Mouse (Mus musculus) right cerebral cortex, postnatal 14 days (tissue): ENCODE measurements at regions not wholly inside any gene's neighbourhood (a gene's known extent, or its start where the extent isn't known, plus 50 kb on each side); places are given as distances from the start of the nearest gene placed in this dataset.
A peak's percentile ranks its signal among the peaks of the same experiment; 100 is the strongest.

Experiments used
- DNase-seq: peaks from one replicate; pipeline ENCODE4 v3.0.0; 2022

- DNase-seq = no peak
Measured at GRCm38 (mm10) chr11:24342176-24342575, 264.3 kb downstream of the Bcl11a start.

GRCm38 (mm10) chr11:24342732-24343131 is 264.9 kb downstream of the Bcl11a start:
- DNase-seq = no peak

- DNase-seq = no peak
Measured at GRCm38 (mm10) chr11:24347225-24347624, 269.4 kb downstream of the Bcl11a start.

- DNase-seq = no peak
Measured at GRCm38 (mm10) chr11:24348741-24349140, 270.9 kb downstream of the Bcl11a start.

- no peak for DNase-seq
Measured at GRCm38 (mm10) chr11:24349967-24350643, 272.2 kb downstream of the Bcl11a start.

GRCm38 (mm10) chr11:24350839-24351238 is 273.0 kb downstream of the Bcl11a start:
- no peak for DNase-seq

GRCm38 (mm10) chr11:24352071-24352470 is 274.2 kb downstream of the Bcl11a start:
- no peak for DNase-seq

- no peak for DNase-seq
Measured at GRCm38 (mm10) chr11:24353056-24353455, 275.2 kb downstream of the Bcl11a start.

GRCm38 (mm10) chr11:24357388-24357787 is 279.5 kb downstream of the Bcl11a start:
- no peak for DNase-seq

GRCm38 (mm10) chr11:24359086-24359485 is 281.2 kb downstream of the Bcl11a start:
- no peak for DNase-seq

- no peak for DNase-seq
Measured at GRCm38 (mm10) chr11:24361998-24362687, 284.3 kb downstream of the Bcl11a start.

GRCm38 (mm10) chr11:24362688-24363035 is 284.8 kb downstream of the Bcl11a start:
- DNase-seq = no peak

- DNase-seq = no peak
Measured at GRCm38 (mm10) chr11:24363418-24364364, 285.8 kb downstream of the Bcl11a start.

GRCm38 (mm10) chr11:24370198-24370860 is 292.5 kb downstream of the Bcl11a start:
- DNase-seq = peak; percentile 10

- no peak for DNase-seq
Measured at GRCm38 (mm10) chr11:24370861-24371686, 293.2 kb downstream of the Bcl11a start.

GRCm38 (mm10) chr11:24371687-24371950 is 293.8 kb downstream of the Bcl11a start:
- no peak for DNase-seq

- DNase-seq = no peak
Measured at GRCm38 (mm10) chr11:24371963-24372362, 294.1 kb downstream of the Bcl11a start.

GRCm38 (mm10) chr11:24372616-24373015 is 294.8 kb downstream of the Bcl11a start:
- no peak for DNase-seq

- no peak for DNase-seq
Measured at GRCm38 (mm10) chr11:24373301-24373700, 295.4 kb downstream of the Bcl11a start.

- no peak for DNase-seq
Measured at GRCm38 (mm10) chr11:24377530-24377929, 299.7 kb downstream of the Bcl11a start.

- DNase-seq = no peak
Measured at GRCm38 (mm10) chr11:24390578-24390977, 312.7 kb downstream of the Bcl11a start.

GRCm38 (mm10) chr11:24391385-24391784 is 313.5 kb downstream of the Bcl11a start:
- DNase-seq = no peak
